ENCODE assay signal across 7 mouse cellular contexts in genomic region chr5:122950329-122950953, GRCm38 (mm10). TPM values are rescaled to one million over a fixed set of nuclear protein-coding genes. Genes with fewer than 3 reads are reported as not detected.
DNase-seq lines count a peak whose midpoint lies in the region; ATAC-seq lines count a peak whose summit lies in the region.

No protein-coding gene starts in this region.

- H3K9me3 ChIP-seq in forebrain, embryonic 11.5 days (ENCODE audit: control insufficient read depth, low read length), result no peaks in the 10 kb centered on the region
- no peaks in the 10 kb centered on the region for H3K9me3 ChIP-seq in intestine, embryonic 15.5 days

- peak; percentile 87 for ATAC-seq in forebrain, embryonic 11.5 days (replicated peaks; ENCODE audit: low FRiP score)
- ATAC-seq in intestine, embryonic 15.5 days, result peak; percentile 46; the same call in 1 of the 2 replicates

- peak; percentile 66 for DNase-seq in MN1 (ENCODE audit: low spot score)
- peak; percentile 91 for DNase-seq in brain, adult 2 months (ENCODE audit: low read depth, low spot score)
- DNase-seq in forebrain, embryonic 11.5 days (ENCODE audit: low spot score), result peak; percentile 86
- DNase-seq in left cerebral cortex, postnatal 4 days, result peak; percentile 73
- peak; percentile 53 for DNase-seq in neural tube, embryonic 10.5 days (ENCODE audit: extremely low spot score, low spot score)
- peak; percentile 17 to 49 for DNase-seq in thymus, postnatal 36 days

- intact Hi-C loops in left cerebral cortex, postnatal 4 days (cut with DNase I), result no loop called here

- peaks cover 22% of the 10 kb centered on the region for H3K27me3 ChIP-seq in forebrain, embryonic 11.5 days (ENCODE audit: control insufficient read depth, insufficient read depth, low read length)
- peaks cover 20% of the 10 kb centered on the region for H3K27me3 ChIP-seq in intestine, embryonic 15.5 days (replicated peaks)

- peak overlapping the region; percentile 76 for H3K4me2 ChIP-seq in forebrain, embryonic 11.5 days (ENCODE audit: low read depth, low read length, severe bottlenecking)
- H3K4me2 ChIP-seq in intestine, embryonic 15.5 days (replicated peaks), result peak overlapping the region; percentile 92

- H3K4me1 ChIP-seq in forebrain, embryonic 11.5 days (replicated peaks; ENCODE audit: control insufficient read depth, insufficient read depth, low read length), result peaks cover 23% of the 10 kb centered on the region
- peaks cover 25% of the 10 kb centered on the region for H3K4me1 ChIP-seq in intestine, embryonic 15.5 days (replicated peaks)

- H3K9ac ChIP-seq in forebrain, embryonic 11.5 days (ENCODE audit: low read length), result peak overlapping the region; percentile 60; the same call in 1 of the 2 replicates
- H3K9ac ChIP-seq in intestine, embryonic 15.5 days, result no peak overlapping the region

- H3K27ac ChIP-seq in forebrain, embryonic 11.5 days (ENCODE audit: low read depth, low read length), result no peak overlapping the region
- no peak overlapping the region for H3K27ac ChIP-seq in intestine, embryonic 15.5 days

- WGBS in forebrain, embryonic 11.5 days, result 25% methylated on average over 23 of the region's 23 CpGs
- 23% methylated on average over 23 of the region's 23 CpGs for WGBS in intestine, embryonic 15.5 days

- no peaks in the 10 kb centered on the region for H3K36me3 ChIP-seq in forebrain, embryonic 11.5 days (ENCODE audit: control insufficient read depth, insufficient read depth, low read length)
- H3K36me3 ChIP-seq in intestine, embryonic 15.5 days, result no peaks in the 10 kb centered on the region

- peak overlapping the region; percentile 35 for H3K4me3 ChIP-seq in forebrain, embryonic 11.5 days (ENCODE audit: low read depth, low read length)
- peak overlapping the region; percentile 16 for H3K4me3 ChIP-seq in intestine, embryonic 15.5 days (replicated peaks)

RNA-seq across cellular contexts. Expression of gene Kdm2b, which starts 39.2 kb away (rescaled TPM):
- polyA plus RNA-seq in forebrain, embryonic 11.5 days (2014; fragmentation: Nextera tagmentation; extraction: Ambion mirVana), result 78.0 and 92.4 TPM in 2 replicates
- 27.2 and 29.4 TPM in 2 replicates for polyA plus RNA-seq in intestine, embryonic 15.5 days (2015; fragmentation: Nextera tagmentation; extraction: Ambion mirVana)
- 100 to 1,000 TPM; 140 to 144 TPM for total RNA-seq in left cerebral cortex, postnatal 4 days (2021)

Comparison
In these comparisons a context has a peak if more than half of its experiments do, and no peak if none do; other contexts are left out.
1. DNase-seq: peak in every context shown above with its lines; median percentile 91 in brain, adult 2 months; 86 in forebrain, embryonic 11.5 days; 73 in left cerebral cortex, postnatal 4 days; 66 in MN1; 53 in neural tube, embryonic 10.5 days; 33 in thymus, postnatal 36 days.